Mouse (Mus musculus) right cerebral cortex, postnatal 25 days (tissue): ENCODE data around the gene Exosc5.

ENCODE experiments used
- DNase-seq: peaks from one replicate; pipeline ENCODE4 v3.0.0; 2022

Exosc5 gene

GRCm38 (mm10) chr7:25658657-25659472 lies at the start of gene Exosc5, which contains the start of gene Bckdha:
Gene Exosc5 (plus strand): TSS chr7:25659164.
Gene Bckdha (minus strand): TSS chr7:25658981.
- peak; percentile 99 for DNase-seq

- no peak for DNase-seq
Measured at GRCm38 (mm10) chr7:25610056-25610455, 48.9 kb upstream of the Exosc5 start.

- no peak for DNase-seq
Measured at GRCm38 (mm10) chr7:25611501-25611900, 47.5 kb upstream of the Exosc5 start.

GRCm38 (mm10) chr7:25614086-25614485 lies 44.9 kb upstream of the Exosc5 start:
- no peak for DNase-seq

- no peak for DNase-seq
Measured at GRCm38 (mm10) chr7:25614831-25615705, 43.9 kb upstream of the Exosc5 start.

GRCm38 (mm10) chr7:25615706-25616011 lies 43.3 kb upstream of the Exosc5 start, which contains the start of gene Erich4:
Gene Erich4 (minus strand): TSS chr7:25615892.
- no peak for DNase-seq

GRCm38 (mm10) chr7:25617376-25618160 lies 41.4 kb upstream of the Exosc5 start:
- no peak for DNase-seq

- DNase-seq, result peak; percentile 92
Measured at GRCm38 (mm10) chr7:25618865-25619721, 39.9 kb upstream of the Exosc5 start, which contains the start of gene Dmac2. Gene Dmac2 (plus strand): TSS chr7:25619414.

- no peak for DNase-seq
Measured at GRCm38 (mm10) chr7:25619722-25619991, 39.3 kb upstream of the Exosc5 start.

GRCm38 (mm10) chr7:25620101-25620500 lies 38.9 kb upstream of the Exosc5 start:
- DNase-seq, result no peak

- DNase-seq, result no peak
Measured at GRCm38 (mm10) chr7:25620751-25621150, 38.2 kb upstream of the Exosc5 start.

GRCm38 (mm10) chr7:25623857-25624370 lies 35.0 kb upstream of the Exosc5 start:
- no peak for DNase-seq

- DNase-seq, result no peak
Measured at GRCm38 (mm10) chr7:25624851-25625250, 34.1 kb upstream of the Exosc5 start.

- DNase-seq, result no peak
Measured at GRCm38 (mm10) chr7:25625594-25626250, 33.2 kb upstream of the Exosc5 start.

GRCm38 (mm10) chr7:25626509-25627430 lies 32.2 kb upstream of the Exosc5 start, which contains the start of gene B3gnt8:
Gene B3gnt8 (plus strand): TSS chr7:25626654.
- DNase-seq, result no peak

GRCm38 (mm10) chr7:25627431-25628322 lies 31.3 kb upstream of the Exosc5 start:
- no peak for DNase-seq

- DNase-seq, result no peak
Measured at GRCm38 (mm10) chr7:25628323-25628620, 30.7 kb upstream of the Exosc5 start.

GRCm38 (mm10) chr7:25632679-25633078 lies 26.3 kb upstream of the Exosc5 start:
- DNase-seq, result no peak

GRCm38 (mm10) chr7:25636373-25636772 lies 22.6 kb upstream of the Exosc5 start:
- no peak for DNase-seq
